Mouse (Mus musculus) liver, postnatal 0 days (tissue): Measurements from ENCODE around the gene Tedc2.

Experiments
- CTCF ChIP-seq: sonication (generic); IDR thresholded peaks from 2 replicates; pipeline ENCODE4 v1.5.1; 2016; ENCODE audit warnings: antibody characterized with exemption, low read depth
- EP300 ChIP-seq: IDR thresholded peaks from 2 replicates; pipeline ENCODE4 v1.6.1; 2016; ENCODE audit warnings: antibody characterized with exemption, low read depth, mild to moderate bottlenecking

DNA sequence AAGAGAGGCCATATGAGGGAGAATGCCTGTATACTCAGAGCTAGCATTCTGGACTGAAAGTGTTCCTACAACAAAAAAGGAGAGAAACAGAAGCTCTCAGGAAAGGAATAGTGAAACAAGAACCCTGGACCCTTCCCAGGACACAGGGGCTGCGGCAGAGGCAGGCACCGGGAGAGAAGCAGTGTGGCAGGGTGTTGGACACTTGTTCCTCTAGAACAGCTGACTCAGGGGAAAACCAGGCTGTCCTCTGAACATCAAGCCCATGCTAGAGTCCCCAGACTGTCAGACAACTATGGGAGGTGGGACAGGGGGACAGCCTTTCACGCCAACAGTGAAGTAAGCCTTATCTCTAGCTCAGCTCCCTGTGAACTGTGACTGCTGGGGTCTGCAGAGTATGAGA, 10.1 kb downstream of the Tedc2 start:
- no peak for TF ChIP-seq CTCF
- no peak for TF ChIP-seq EP300
